14 mouse cellular contexts compared by ENCODE assay signal in the genomic region with DNA sequence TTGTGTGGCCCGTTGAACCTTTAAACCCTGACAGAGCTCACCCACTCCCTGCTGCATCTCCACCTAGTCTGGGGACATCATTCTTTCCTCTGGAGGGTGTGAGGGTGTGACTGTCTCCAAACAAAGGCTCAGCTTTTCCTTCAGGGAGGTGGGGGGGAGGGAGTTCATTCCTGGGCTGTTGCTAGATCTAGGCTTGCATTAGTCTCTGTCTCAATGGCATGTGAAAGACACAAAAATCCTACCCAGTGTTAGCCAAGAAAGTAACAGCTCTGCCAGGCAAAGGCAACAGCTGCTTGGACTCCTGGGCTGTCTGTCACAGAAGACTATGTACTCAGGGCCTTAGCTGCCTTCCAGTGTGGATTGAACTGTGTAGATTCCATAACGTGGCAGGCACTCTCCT.
DNase-seq lines count a peak whose midpoint lies in the region; ATAC-seq and TF ChIP-seq lines count a peak whose summit lies in the region.
"Had no signal": no experiment of that assay in that cellular context is flagged by ENCODE, and none has a peak within 500 bp of the region (broad histone marks: within the 10 kb centered on the region; RNA-seq: fewer than 3 reads in every experiment).

No protein-coding gene starts in this region.

- H3K79me3 ChIP-seq in C2C12 (ENCODE audit: low read depth), result no peaks in the 10 kb centered on the region

- H3K4me3 ChIP-seq in C2C12 (ENCODE audit: insufficient read depth, poor library complexity, severe bottlenecking), result no peak overlapping the region
- H3K4me3 ChIP-seq in bone marrow macrophage, adult 2 months (ENCODE audit: insufficient read depth, low read length), result no peak overlapping the region
- H3K4me3 ChIP-seq: liver, embryonic 13.5 days had no signal

- H3K36me3 ChIP-seq in C2C12 (ENCODE audit: control insufficient read depth, insufficient read depth), result no peaks in the 10 kb centered on the region
- H3K36me3 ChIP-seq: liver, embryonic 13.5 days had no signal

- no peak for TF ChIP-seq CTCF in C2C12 (IDR thresholded peaks at IDR 0.05; ENCODE audit: control insufficient read depth, insufficient read depth, insufficient read length)
- no peak for TF ChIP-seq CTCF in bone marrow macrophage, adult 2 months (IDR thresholded peaks at IDR 0.05; ENCODE audit: low read depth, low read length)

- H3K79me2 ChIP-seq in C2C12 (ENCODE audit: control insufficient read depth, insufficient read depth), result no peaks in the 10 kb centered on the region

- H3K27ac ChIP-seq in bone marrow macrophage, adult 2 months (ENCODE audit: insufficient read depth, low read depth, low read length), result peak overlapping the region; percentile 69
- H3K27ac ChIP-seq: liver, embryonic 13.5 days had no signal

- TF ChIP-seq POLR2A in bone marrow macrophage, adult 2 months (IDR thresholded peaks at IDR 0.05; ENCODE audit: borderline replicate concordance, low read depth, low read length), result no peak

- no peak overlapping the region for H3ac ChIP-seq in C2C12 (ENCODE audit: control insufficient read depth, insufficient read length, low read depth)

- peaks cover 47% of the 10 kb centered on the region for H3K4me1 ChIP-seq in bone marrow macrophage, adult 2 months (ENCODE audit: control insufficient read depth, insufficient read depth, low read length)

- no peaks in the 10 kb centered on the region for H3K27me3 ChIP-seq in C2C12 (ENCODE audit: control insufficient read depth, insufficient read depth, insufficient read length)
- H3K27me3 ChIP-seq: liver, embryonic 13.5 days had no signal

- 0 out of 2 replicates have a peak, but pooled peaks have one; percentile 11 for ATAC-seq in megakaryocyte, adult 5-6 weeks (ENCODE audit: poor library complexity, severe bottlenecking)
- ATAC-seq: midbrain, embryonic 16.5 days had no signal

- peak; percentile 67 for DNase-seq in 3T3-L1 (ENCODE audit: low read depth, low spot score)
- DNase-seq in ovary, postnatal 36 days (ENCODE audit: low spot score), result no peak
- DNase-seq in spleen, postnatal 10 days (ENCODE audit: low spot score in 2 of 2), result no peak
- no peak for DNase-seq in right cerebral cortex, postnatal 25 days
- DNase-seq: cerebellum, adult 11-12 months; embryo, embryonic 11 days; heart, postnatal 4 days; liver, embryonic 13.5 days; lung, postnatal 36 days; retina, postnatal 1 day had no signal

TF ChIP-seq in C2C12, 6 proteins besides CTCF, POLR2A, EP300 and RAD21:
- TF ChIP-seq MYOG (IDR thresholded peaks at IDR 0.05; ENCODE audit: control insufficient read depth, extremely low read depth, insufficient read length) (no peak), MAX (IDR thresholded peaks at IDR 0.05) (no peak), FOSL1 (IDR thresholded peaks at IDR 0.05; ENCODE audit: insufficient read depth, low read length, poor library complexity, severe bottlenecking) (no peak), MYOD1 (IDR thresholded peaks at IDR 0.05; ENCODE audit: control insufficient read depth, insufficient read length, low read depth) (peak; percentile 89), CEBPB (IDR thresholded peaks at IDR 0.05; ENCODE audit: low read depth) (no peak), USF1 (IDR thresholded peaks at IDR 0.05; ENCODE audit: low read depth) (no peak)
